Mouse (Mus musculus): ENCODE data around the gene Usp46. TPM values are rescaled to one million over a fixed set of nuclear protein-coding genes. Genes with fewer than 3 reads are reported as not detected.

The Usp46 gene
- 36.7 and 38.4 TPM in 2 replicates for polyA plus RNA-seq (2014; fragmentation: Nextera tagmentation; extraction: Ambion mirVana)

DNA sequence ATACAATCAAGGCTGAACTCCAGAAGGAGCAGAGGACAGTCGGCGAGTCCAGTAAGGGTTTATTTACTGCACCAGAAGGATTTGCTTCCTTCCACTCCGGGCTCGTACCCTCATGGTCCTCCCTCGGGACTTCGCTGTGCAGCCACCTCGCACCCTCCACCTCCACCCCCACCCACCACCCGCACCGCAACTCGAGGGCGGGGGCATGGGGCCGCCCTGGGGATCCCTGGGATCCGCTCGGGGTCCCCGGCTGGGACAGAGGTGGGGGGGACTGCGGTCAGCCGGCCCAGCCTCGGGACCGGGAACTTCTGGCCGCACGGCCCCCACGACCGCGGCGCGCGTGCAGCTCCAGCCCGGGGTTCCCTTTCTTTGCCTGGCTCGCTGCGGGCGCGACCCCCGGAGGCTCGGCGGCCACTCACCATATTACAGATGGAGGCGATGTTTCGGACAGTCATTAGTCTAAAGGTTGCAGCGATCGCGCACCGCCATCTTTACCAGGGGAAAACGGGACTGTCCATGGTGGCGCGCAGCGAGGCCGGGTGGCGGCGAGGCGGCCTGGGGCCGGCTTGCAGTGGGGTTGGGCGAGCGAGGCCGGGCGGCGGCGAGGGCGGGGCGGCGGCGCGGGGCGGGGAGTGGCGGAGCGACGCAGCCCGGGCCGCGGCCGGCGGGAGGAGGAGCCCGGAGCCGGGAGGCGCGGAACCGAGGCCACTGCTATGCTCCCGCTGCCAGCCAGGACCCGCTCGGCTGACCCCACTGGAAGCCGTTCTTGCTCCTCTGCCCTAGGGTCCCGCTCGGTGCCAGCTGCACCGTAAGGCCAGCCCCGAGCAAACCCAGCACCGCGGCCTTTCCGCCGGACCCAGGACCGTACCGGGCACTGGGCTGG, at the start of gene Usp46:
Gene Usp46, minus strand, starts transcription at position 601 of the 883 bp plus-strand sequence.
- H3K9me3 ChIP-seq (ENCODE audit: control insufficient read depth, low read length) = no peaks in the 10 kb centered on the region
- H3K4me1 ChIP-seq (replicated peaks; ENCODE audit: control insufficient read depth, insufficient read depth, low read length) = peaks cover 10% of the 10 kb centered on the region
- ATAC-seq (ENCODE audit: low FRiP score) (peak; percentile 94), DNase-seq (ENCODE audit: low spot score) (peak; percentile 85)
- H3K9ac ChIP-seq (ENCODE audit: low read depth, low read length) = peak within 1 kb of the TSS; percentile 95
- H3K36me3 ChIP-seq (ENCODE audit: control insufficient read depth, insufficient read depth, low read length) = no peaks in the 10 kb centered on the region
- H3K27ac ChIP-seq (ENCODE audit: low read depth, low read length) = peak within 1 kb of the TSS; percentile 91
- H3K27me3 ChIP-seq (ENCODE audit: control insufficient read depth, insufficient read depth, low read length) = no peaks in the 10 kb centered on the region
- under 1% methylated on average over 72 of the region's 89 CpGs for WGBS
- peak within 1 kb of the TSS; percentile 84 for H3K4me2 ChIP-seq (replicated peaks; ENCODE audit: low read depth, low read length)
- H3K4me3 ChIP-seq (ENCODE audit: low read depth, low read length) = peak within 1 kb of the TSS; percentile 83

DNA sequence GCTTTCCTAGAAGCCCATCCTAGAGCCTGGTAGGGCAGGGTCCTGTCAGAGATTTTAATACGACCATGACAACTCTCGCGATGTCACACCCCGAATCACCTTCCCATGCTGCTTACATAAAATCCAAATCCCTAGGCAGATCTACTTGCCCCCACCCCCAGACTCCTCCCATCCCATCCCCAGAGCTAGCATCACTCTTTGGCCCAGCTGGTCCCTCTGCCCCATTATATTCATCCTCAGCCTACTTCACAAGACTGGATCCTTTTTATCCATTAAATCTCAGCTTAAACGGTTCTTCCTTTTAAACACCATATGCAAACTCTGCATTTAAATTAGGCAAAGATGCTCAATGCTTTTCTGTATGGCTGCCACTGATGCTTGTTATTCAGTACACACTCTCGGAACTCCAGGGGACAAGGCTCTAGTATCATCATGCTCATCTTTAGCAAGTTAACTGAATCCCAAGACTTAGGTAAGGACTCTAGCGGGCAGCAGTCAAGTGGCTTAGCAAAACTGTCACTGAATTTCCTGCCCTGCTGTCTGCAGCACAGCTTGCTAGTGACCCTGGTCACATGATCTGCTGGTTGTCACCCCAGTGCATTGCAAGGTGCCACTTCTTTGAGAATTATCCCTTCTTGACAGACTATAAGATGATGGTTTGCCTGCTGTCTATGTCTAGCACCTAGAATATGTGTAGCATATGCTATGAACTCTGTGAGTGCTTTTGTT, 45.9 kb upstream of the Usp46 start:
- WGBS = 82% methylated on average over 7 of the region's 7 CpGs
- H3K27ac ChIP-seq (ENCODE audit: low read depth, low read length) = no peak overlapping the region
- no peak for DNase-seq (ENCODE audit: low spot score)

DNA sequence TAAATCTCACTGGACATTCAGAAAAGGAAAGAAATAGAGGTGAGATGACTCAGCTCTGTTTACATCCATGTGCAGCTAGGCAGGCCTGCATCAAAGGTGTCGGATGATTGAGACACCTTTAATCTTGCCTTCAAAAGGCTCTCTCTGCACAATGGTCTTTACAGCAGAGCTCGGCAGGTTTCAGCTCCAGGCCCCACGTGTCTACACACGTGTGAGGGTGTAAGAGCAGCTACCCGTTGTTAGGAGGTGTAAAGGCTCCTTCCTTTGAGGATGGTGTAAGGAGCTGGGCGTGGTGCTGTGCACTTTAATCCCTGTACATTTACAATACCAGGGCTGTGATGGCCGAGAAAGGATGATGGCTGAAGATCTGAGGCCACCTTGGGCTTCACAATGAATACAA, 37.2 kb upstream of the Usp46 start:
- no peak overlapping the region for H3K4me3 ChIP-seq (ENCODE audit: low read depth, low read length)
- ATAC-seq (ENCODE audit: low FRiP score) (no peak), DNase-seq (ENCODE audit: low spot score) (no peak)
- H3K4me2 ChIP-seq (replicated peaks; ENCODE audit: low read depth, low read length) = no peak overlapping the region
- no peaks in the 10 kb centered on the region for H3K36me3 ChIP-seq (ENCODE audit: control insufficient read depth, insufficient read depth, low read length)
- H3K9ac ChIP-seq (ENCODE audit: low read depth, low read length) = no peak overlapping the region
- H3K27ac ChIP-seq (ENCODE audit: low read depth, low read length) = no peak overlapping the region
- WGBS = 83% methylated on average over 7 of the region's 7 CpGs
- no peaks in the 10 kb centered on the region for H3K9me3 ChIP-seq (ENCODE audit: control insufficient read depth, low read length)
- H3K27me3 ChIP-seq (ENCODE audit: control insufficient read depth, insufficient read depth, low read length) = no peaks in the 10 kb centered on the region
- H3K4me1 ChIP-seq (replicated peaks; ENCODE audit: control insufficient read depth, insufficient read depth, low read length) = no peaks in the 10 kb centered on the region

More for the DNA sequence above, 45.9 kb upstream of the Usp46 start:
- ATAC-seq (ENCODE audit: low FRiP score) = no peak
- H3K36me3 ChIP-seq (ENCODE audit: control insufficient read depth, insufficient read depth, low read length) = no peaks in the 10 kb centered on the region
- no peaks in the 10 kb centered on the region for H3K9me3 ChIP-seq (ENCODE audit: control insufficient read depth, low read length)
- H3K9ac ChIP-seq (ENCODE audit: low read depth, low read length) = no peak overlapping the region
- H3K4me1 ChIP-seq (replicated peaks; ENCODE audit: control insufficient read depth, insufficient read depth, low read length) = no peaks in the 10 kb centered on the region
- no peaks in the 10 kb centered on the region for H3K27me3 ChIP-seq (ENCODE audit: control insufficient read depth, insufficient read depth, low read length)
- H3K4me2 ChIP-seq (replicated peaks; ENCODE audit: low read depth, low read length) = no peak overlapping the region
- H3K4me3 ChIP-seq (ENCODE audit: low read depth, low read length) = no peak overlapping the region

DNA sequence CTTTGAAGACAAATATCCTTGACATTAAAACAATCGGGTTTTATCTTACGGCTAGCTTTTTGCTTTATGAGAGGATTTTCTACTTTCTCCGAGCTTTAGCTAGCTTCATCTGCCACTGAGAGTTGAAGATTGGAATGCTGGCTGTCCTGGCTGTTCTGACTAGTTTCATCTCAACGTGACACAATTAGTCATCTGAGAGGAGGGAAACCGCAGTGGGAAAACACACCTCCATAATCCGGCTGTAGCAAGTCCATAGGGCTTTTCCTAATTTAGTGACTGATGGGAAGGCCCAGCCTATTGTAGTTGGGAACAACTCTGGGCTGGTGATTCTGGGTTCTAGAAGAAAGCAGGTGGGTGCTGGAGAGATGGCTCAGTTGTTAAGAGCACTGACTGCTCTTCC, 33.5 kb upstream of the Usp46 start:
- H3K36me3 ChIP-seq (ENCODE audit: control insufficient read depth, insufficient read depth, low read length) = no peaks in the 10 kb centered on the region
- no peak overlapping the region for H3K27ac ChIP-seq (ENCODE audit: low read depth, low read length)
- H3K9ac ChIP-seq (ENCODE audit: low read depth, low read length) = no peak overlapping the region
- WGBS = 85% methylated on average over 6 of the region's 6 CpGs
- no peak overlapping the region for H3K4me3 ChIP-seq (ENCODE audit: low read depth, low read length)
- ATAC-seq (ENCODE audit: low FRiP score) (no peak), DNase-seq (ENCODE audit: low spot score) (no peak)
- H3K4me2 ChIP-seq (replicated peaks; ENCODE audit: low read depth, low read length) = no peak overlapping the region
- no peaks in the 10 kb centered on the region for H3K9me3 ChIP-seq (ENCODE audit: control insufficient read depth, low read length)
- no peaks in the 10 kb centered on the region for H3K27me3 ChIP-seq (ENCODE audit: control insufficient read depth, insufficient read depth, low read length)
- no peaks in the 10 kb centered on the region for H3K4me1 ChIP-seq (replicated peaks; ENCODE audit: control insufficient read depth, insufficient read depth, low read length)

DNA sequence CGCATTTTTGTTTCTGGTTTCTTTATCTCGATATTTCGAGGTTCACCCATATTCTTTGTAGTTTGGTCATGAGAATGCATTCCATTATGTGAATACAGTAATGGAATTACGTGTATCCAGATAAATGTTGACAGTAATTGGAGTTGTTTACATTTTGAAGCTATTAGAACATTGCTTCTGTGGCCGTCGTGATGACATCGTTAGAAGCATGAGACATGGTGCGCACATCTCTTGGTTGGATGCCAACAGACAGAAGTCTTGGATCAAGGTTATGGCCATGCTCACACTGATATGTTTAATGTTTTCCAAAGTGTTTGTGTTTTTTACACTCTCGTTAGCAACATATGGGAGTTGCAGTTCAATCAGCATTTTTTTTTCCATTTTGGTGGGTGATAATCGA, 30.8 kb upstream of the Usp46 start:
- H3K9me3 ChIP-seq (ENCODE audit: control insufficient read depth, low read length) = no peaks in the 10 kb centered on the region
- WGBS = 95% methylated on average over 10 of the region's 10 CpGs
- DNase-seq (ENCODE audit: low spot score) = no peak
- ATAC-seq (ENCODE audit: low FRiP score) = no peak
- H3K36me3 ChIP-seq (ENCODE audit: control insufficient read depth, insufficient read depth, low read length) = no peaks in the 10 kb centered on the region
- H3K27me3 ChIP-seq (ENCODE audit: control insufficient read depth, insufficient read depth, low read length) = no peaks in the 10 kb centered on the region
- H3K9ac ChIP-seq (ENCODE audit: low read depth, low read length) = no peak overlapping the region
- no peak overlapping the region for H3K4me2 ChIP-seq (replicated peaks; ENCODE audit: low read depth, low read length)
- no peak overlapping the region for H3K27ac ChIP-seq (ENCODE audit: low read depth, low read length)
- H3K4me1 ChIP-seq (replicated peaks; ENCODE audit: control insufficient read depth, insufficient read depth, low read length) = peaks cover 5% of the 10 kb centered on the region; the same call in 1 of the 2 replicates
- H3K4me3 ChIP-seq (ENCODE audit: low read depth, low read length) = no peak overlapping the region

DNA sequence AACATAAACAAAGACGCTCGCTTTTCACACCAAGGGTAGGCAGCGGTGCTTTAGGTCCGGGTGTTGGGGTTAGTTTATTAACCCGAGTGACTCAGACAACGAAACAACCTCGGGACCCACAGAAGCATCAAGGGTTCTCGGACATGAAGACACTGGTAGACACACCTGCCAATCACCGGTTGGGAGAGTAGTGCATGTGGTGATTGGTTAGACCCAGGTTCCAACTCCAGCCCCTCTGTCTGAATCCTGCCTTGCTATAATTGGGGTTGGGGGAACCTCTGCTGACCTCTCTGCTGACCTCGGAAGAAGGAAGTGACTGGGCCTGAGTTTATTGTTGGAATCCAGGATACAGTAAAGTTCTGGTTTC, 29.6 kb upstream of the Usp46 start:
- H3K4me1 ChIP-seq (replicated peaks; ENCODE audit: control insufficient read depth, insufficient read depth, low read length) = peaks cover 5% of the 10 kb centered on the region; the same call in 1 of the 2 replicates
- no peaks in the 10 kb centered on the region for H3K9me3 ChIP-seq (ENCODE audit: control insufficient read depth, low read length)
- no peak overlapping the region for H3K9ac ChIP-seq (ENCODE audit: low read depth, low read length)
- no peaks in the 10 kb centered on the region for H3K27me3 ChIP-seq (ENCODE audit: control insufficient read depth, insufficient read depth, low read length)
- H3K4me3 ChIP-seq (ENCODE audit: low read depth, low read length) = no peak overlapping the region
- no peak overlapping the region for H3K27ac ChIP-seq (ENCODE audit: low read depth, low read length)
- 77% methylated on average over 10 of the region's 10 CpGs for WGBS
- H3K36me3 ChIP-seq (ENCODE audit: control insufficient read depth, insufficient read depth, low read length) = no peaks in the 10 kb centered on the region
- no peak for ATAC-seq (ENCODE audit: low FRiP score)
- DNase-seq (ENCODE audit: low spot score) = no peak
- H3K4me2 ChIP-seq (replicated peaks; ENCODE audit: low read depth, low read length) = no peak overlapping the region

DNA sequence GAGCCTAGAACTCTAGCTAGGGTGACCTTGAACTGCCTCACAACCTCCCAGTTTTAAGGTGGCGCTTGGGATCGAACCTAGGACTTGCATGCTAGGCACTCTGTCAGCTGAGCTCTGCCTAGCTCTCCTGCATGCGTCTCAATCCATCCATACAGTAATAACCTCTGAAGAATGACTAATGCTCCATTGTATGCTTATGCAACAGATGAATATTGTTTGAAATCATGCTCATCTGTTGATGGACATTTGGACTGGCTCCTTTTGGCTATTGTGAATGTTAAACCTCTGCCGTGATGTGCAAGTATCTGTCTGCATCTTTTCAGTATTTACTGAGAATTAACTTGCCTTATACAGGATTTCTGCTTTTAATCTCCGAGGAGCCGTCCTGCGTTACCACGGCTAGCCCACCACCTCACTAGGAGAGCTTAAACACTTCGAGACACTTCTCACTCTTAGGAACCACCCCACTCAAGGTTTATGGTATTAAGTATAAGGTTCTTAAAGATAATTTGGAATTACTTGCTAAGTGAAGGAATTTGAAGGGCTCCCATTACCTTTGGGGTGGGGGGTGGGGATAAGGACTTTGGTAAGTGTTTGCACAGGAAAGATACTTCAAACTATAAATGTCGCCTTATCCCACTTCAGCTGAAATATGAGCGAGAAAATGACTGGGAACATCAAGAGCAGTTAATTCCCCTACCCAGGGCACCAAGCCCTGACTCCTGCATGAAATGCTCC, 29.1 kb upstream of the Usp46 start:
- no peak overlapping the region for H3K4me2 ChIP-seq (replicated peaks; ENCODE audit: low read depth, low read length)
- H3K36me3 ChIP-seq (ENCODE audit: control insufficient read depth, insufficient read depth, low read length) = no peaks in the 10 kb centered on the region
- no peak overlapping the region for H3K4me3 ChIP-seq (ENCODE audit: low read depth, low read length)
- H3K27ac ChIP-seq (ENCODE audit: low read depth, low read length) = no peak overlapping the region
- no peaks in the 10 kb centered on the region for H3K27me3 ChIP-seq (ENCODE audit: control insufficient read depth, insufficient read depth, low read length)
- DNase-seq (ENCODE audit: low spot score) (no peak), ATAC-seq (ENCODE audit: low FRiP score) (no peak)
- 92% methylated on average over 11 of the region's 11 CpGs for WGBS
- peaks cover 5% of the 10 kb centered on the region; the same call in 1 of the 2 replicates for H3K4me1 ChIP-seq (replicated peaks; ENCODE audit: control insufficient read depth, insufficient read depth, low read length)
- no peak overlapping the region for H3K9ac ChIP-seq (ENCODE audit: low read depth, low read length)
- no peaks in the 10 kb centered on the region for H3K9me3 ChIP-seq (ENCODE audit: control insufficient read depth, low read length)

DNA sequence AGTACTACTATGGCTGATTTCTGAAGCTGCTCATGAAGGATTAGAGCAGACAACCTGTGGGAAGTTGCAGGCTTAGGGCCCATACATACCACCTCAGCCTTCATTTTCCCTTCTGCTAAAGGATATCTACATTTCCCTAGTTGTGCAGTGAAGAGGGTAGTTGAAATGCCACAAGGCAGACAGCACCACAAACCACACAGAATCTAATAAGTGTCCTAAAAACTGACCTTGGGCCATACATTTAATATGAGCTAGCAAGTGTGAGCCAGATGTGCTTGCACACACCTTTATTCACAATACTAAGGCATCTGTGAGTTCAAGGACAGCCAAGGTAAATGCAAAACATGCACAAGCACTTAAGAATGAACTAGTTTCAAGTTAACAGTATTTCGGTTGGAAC, 27.8 kb upstream of the Usp46 start:
- DNase-seq (ENCODE audit: low spot score) (no peak), ATAC-seq (ENCODE audit: low FRiP score) (no peak)
- Histone ChIP-seq H3K27me3 (ENCODE audit: control insufficient read depth, insufficient read depth, low read length) (no peaks in the 10 kb centered on the region), H3K4me3 (ENCODE audit: low read depth, low read length) (no peak overlapping the region), H3K9me3 (ENCODE audit: control insufficient read depth, low read length) (no peaks in the 10 kb centered on the region), H3K36me3 (ENCODE audit: control insufficient read depth, insufficient read depth, low read length) (no peaks in the 10 kb centered on the region), H3K27ac (ENCODE audit: low read depth, low read length) (no peak overlapping the region), H3K4me2 (replicated peaks; ENCODE audit: low read depth, low read length) (no peak overlapping the region), H3K9ac (ENCODE audit: low read depth, low read length) (no peak overlapping the region), H3K4me1 (replicated peaks; ENCODE audit: control insufficient read depth, insufficient read depth, low read length) (peaks cover 5% of the 10 kb centered on the region; the same call in 1 of the 2 replicates)
- WGBS = 97% methylated on average over 1 of the region's 1 CpGs
